Mouse (Mus musculus) forebrain, embryonic 15.5 days (tissue): ENCODE measurements at regions not wholly inside any gene's neighbourhood (a gene's known extent, or its start where the extent isn't known, plus 50 kb on each side); places are given as distances from the start of the nearest gene placed in this dataset.

Experiments used
- ATAC-seq: fragments of 200-750 bp; cut with Nextera tagmentation; replicated peaks from 2 replicates; pipeline ENCODE4 v1.8.0; 2017; ENCODE audit warnings: mild to moderate bottlenecking, moderate TSS enrichment, moderate library complexity
- H3K27ac ChIP-seq: fragments of 300-500 bp; sonication (generic); replicated peaks from 2 replicates; pipeline ENCODE4 v1.5.1; 2015; ENCODE audit warnings: mild to moderate bottlenecking, inconsistent platforms
- H3K27me3 ChIP-seq: fragments of 300-500 bp; sonication (generic); 2 replicates; pipeline ENCODE4 v1.6.1; 2015; ENCODE audit warnings: inconsistent platforms
- H3K36me3 ChIP-seq: fragments of 300-500 bp; sonication (generic); 2 replicates; pipeline ENCODE4 v1.6.1; 2015; ENCODE audit warnings: mild to moderate bottlenecking, inconsistent platforms
- H3K4me1 ChIP-seq: fragments of 300-500 bp; sonication (generic); 2 replicates; pipeline ENCODE4 v1.6.1; 2015; ENCODE audit warnings: inconsistent platforms
- H3K4me2 ChIP-seq: fragments of 300-500 bp; sonication (generic); replicated peaks from 2 replicates; pipeline ENCODE4 v1.6.1; 2015; ENCODE audit warnings: mild to moderate bottlenecking, inconsistent platforms
- H3K4me3 ChIP-seq: fragments of 300-500 bp; sonication (generic); 2 replicates; pipeline ENCODE4 v1.5.1; 2015; ENCODE audit warnings: mild to moderate bottlenecking, inconsistent platforms
- H3K9ac ChIP-seq: fragments of 300-500 bp; sonication (generic); replicated peaks from 2 replicates; pipeline ENCODE4 v1.6.1; 2015; ENCODE audit warnings: mild to moderate bottlenecking, inconsistent platforms
- H3K9me3 ChIP-seq: fragments of 300-500 bp; sonication (generic); 2 replicates; pipeline ENCODE4 v1.6.1; 2016; ENCODE audit warnings: inconsistent platforms
- WGBS: fragments of 180-500 bp; shearing (Covaris S2); methylation state at CpG from one replicate; pipeline ENCODE4 v1.1.7; 2015; ENCODE audit warnings: mixed read lengths; 5-methylcytosine and 5-hydroxymethylcytosine counted together

- Histone ChIP-seq H3K9me3 (no peaks in the 10 kb centered on the region), H3K4me1 (no peaks in the 10 kb centered on the region), H3K9ac (no peak overlapping the region), H3K36me3 (no peaks in the 10 kb centered on the region), H3K27ac (no peak overlapping the region), H3K4me2 (no peak overlapping the region), H3K27me3 (no peaks in the 10 kb centered on the region), H3K4me3 (no peak overlapping the region)
- no peak for ATAC-seq
Observed at GRCm38 (mm10) chr2:117597573-117597972, 254.8 kb upstream of the Rasgrp1 start.

- Histone ChIP-seq H3K27ac (no peak overlapping the region), H3K36me3 (no peaks in the 10 kb centered on the region), H3K4me3 (no peak overlapping the region), H3K4me1 (no peaks in the 10 kb centered on the region), H3K4me2 (no peak overlapping the region), H3K9ac (no peak overlapping the region), H3K9me3 (no peaks in the 10 kb centered on the region), H3K27me3 (no peaks in the 10 kb centered on the region)
- no peak for ATAC-seq
- WGBS = 40% methylated on average over 1 of the region's 1 CpGs
Observed at GRCm38 (mm10) chr2:117614772-117615171, 272.0 kb upstream of the Rasgrp1 start.

- Histone ChIP-seq H3K4me2 (no peak overlapping the region), H3K4me3 (no peak overlapping the region), H3K4me1 (no peaks in the 10 kb centered on the region), H3K9ac (no peak overlapping the region), H3K27me3 (no peaks in the 10 kb centered on the region), H3K36me3 (no peaks in the 10 kb centered on the region), H3K27ac (no peak overlapping the region), H3K9me3 (no peaks in the 10 kb centered on the region)
- WGBS = 87% methylated on average over 3 of the region's 3 CpGs
- no peak for ATAC-seq
Observed at GRCm38 (mm10) chr2:117618063-117618462, 275.3 kb upstream of the Rasgrp1 start.

GRCm38 (mm10) chr2:117623955-117624354, 281.2 kb upstream of the Rasgrp1 start:
- no peak overlapping the region for H3K9ac ChIP-seq
- ATAC-seq = no peak
- H3K27ac ChIP-seq = no peak overlapping the region
- H3K27me3 ChIP-seq = no peaks in the 10 kb centered on the region
- no peaks in the 10 kb centered on the region for H3K9me3 ChIP-seq
- H3K4me2 ChIP-seq = no peak overlapping the region
- no peak overlapping the region for H3K4me3 ChIP-seq
- no peaks in the 10 kb centered on the region for H3K4me1 ChIP-seq
- H3K36me3 ChIP-seq = no peaks in the 10 kb centered on the region
- WGBS = 49% methylated on average over 3 of the region's 3 CpGs

GRCm38 (mm10) chr2:117634906-117635305, 292.1 kb upstream of the Rasgrp1 start:
- ATAC-seq = no peak
- H3K4me2 ChIP-seq = no peak overlapping the region
- WGBS = 67% methylated on average over 4 of the region's 4 CpGs

GRCm38 (mm10) chr2:117637397-117637796, 294.6 kb upstream of the Rasgrp1 start:
- no peak overlapping the region for H3K4me2 ChIP-seq
- no peaks in the 10 kb centered on the region for H3K9me3 ChIP-seq
- no peak for ATAC-seq
- no peak overlapping the region for H3K27ac ChIP-seq
- 47% methylated on average over 2 of the region's 2 CpGs for WGBS
- no peaks in the 10 kb centered on the region for H3K4me1 ChIP-seq
- no peak overlapping the region for H3K9ac ChIP-seq
- no peaks in the 10 kb centered on the region for H3K27me3 ChIP-seq
- H3K36me3 ChIP-seq = no peaks in the 10 kb centered on the region
- no peak overlapping the region for H3K4me3 ChIP-seq

More at GRCm38 (mm10) chr2:117634906-117635305, 292.1 kb upstream of the Rasgrp1 start:
- no peaks in the 10 kb centered on the region for H3K27me3 ChIP-seq
- H3K4me3 ChIP-seq = no peak overlapping the region
- H3K9me3 ChIP-seq = no peaks in the 10 kb centered on the region
- no peaks in the 10 kb centered on the region for H3K4me1 ChIP-seq
- no peak overlapping the region for H3K27ac ChIP-seq
- H3K36me3 ChIP-seq = no peaks in the 10 kb centered on the region
- H3K9ac ChIP-seq = no peak overlapping the region

GRCm38 (mm10) chr2:117652101-117652500, 309.3 kb upstream of the Rasgrp1 start:
- H3K4me3 ChIP-seq = no peak overlapping the region
- no peaks in the 10 kb centered on the region for H3K36me3 ChIP-seq
- H3K27ac ChIP-seq = no peak overlapping the region
- no peaks in the 10 kb centered on the region for H3K27me3 ChIP-seq
- H3K4me1 ChIP-seq = no peaks in the 10 kb centered on the region
- no peak overlapping the region for H3K4me2 ChIP-seq
- no peak for ATAC-seq
- H3K9ac ChIP-seq = no peak overlapping the region
- no peaks in the 10 kb centered on the region for H3K9me3 ChIP-seq

- Histone ChIP-seq H3K27me3 (no peaks in the 10 kb centered on the region), H3K4me2 (no peak overlapping the region), H3K36me3 (no peaks in the 10 kb centered on the region), H3K4me3 (no peak overlapping the region), H3K9me3 (no peaks in the 10 kb centered on the region), H3K27ac (no peak overlapping the region), H3K9ac (no peak overlapping the region), H3K4me1 (no peaks in the 10 kb centered on the region)
- no peak for ATAC-seq
- 48% methylated on average over 2 of the region's 2 CpGs for WGBS
Observed at GRCm38 (mm10) chr2:117652647-117653046, 309.8 kb upstream of the Rasgrp1 start.

GRCm38 (mm10) chr2:117656546-117657175, 313.9 kb upstream of the Rasgrp1 start:
- H3K9me3 ChIP-seq = no peaks in the 10 kb centered on the region
- 80% methylated on average over 2 of the region's 2 CpGs for WGBS
- H3K36me3 ChIP-seq = no peaks in the 10 kb centered on the region
- H3K4me3 ChIP-seq = no peak overlapping the region
- ATAC-seq = no peak
- H3K27me3 ChIP-seq = no peaks in the 10 kb centered on the region
- no peak overlapping the region for H3K9ac ChIP-seq
- no peak overlapping the region for H3K4me2 ChIP-seq
- H3K4me1 ChIP-seq = no peaks in the 10 kb centered on the region
- H3K27ac ChIP-seq = no peak overlapping the region

- Histone ChIP-seq H3K9ac (no peak overlapping the region), H3K4me3 (no peak overlapping the region), H3K27ac (no peak overlapping the region), H3K9me3 (no peaks in the 10 kb centered on the region), H3K36me3 (no peaks in the 10 kb centered on the region), H3K4me1 (no peaks in the 10 kb centered on the region), H3K4me2 (no peak overlapping the region), H3K27me3 (no peaks in the 10 kb centered on the region)
- no peak for ATAC-seq
- 91% methylated on average over 3 of the region's 3 CpGs for WGBS
Observed at GRCm38 (mm10) chr2:117660217-117660924, 317.6 kb upstream of the Rasgrp1 start.

- Histone ChIP-seq H3K4me2 (no peak overlapping the region), H3K9me3 (no peaks in the 10 kb centered on the region), H3K27me3 (no peaks in the 10 kb centered on the region), H3K4me1 (no peaks in the 10 kb centered on the region), H3K36me3 (no peaks in the 10 kb centered on the region), H3K27ac (no peak overlapping the region), H3K4me3 (no peak overlapping the region), H3K9ac (no peak overlapping the region)
- ATAC-seq = no peak
Observed at GRCm38 (mm10) chr2:117662653-117663052, 319.9 kb upstream of the Rasgrp1 start.

- Histone ChIP-seq H3K4me2 (no peak overlapping the region), H3K4me1 (no peaks in the 10 kb centered on the region), H3K27me3 (no peaks in the 10 kb centered on the region), H3K27ac (no peak overlapping the region), H3K9me3 (no peaks in the 10 kb centered on the region), H3K9ac (no peak overlapping the region), H3K36me3 (no peaks in the 10 kb centered on the region), H3K4me3 (no peak overlapping the region)
- ATAC-seq = no peak
- WGBS = 78% methylated on average over 3 of the region's 3 CpGs
Observed at GRCm38 (mm10) chr2:117666528-117666927, 323.7 kb upstream of the Rasgrp1 start.

- Histone ChIP-seq H3K36me3 (no peaks in the 10 kb centered on the region), H3K27ac (no peak overlapping the region), H3K9me3 (no peaks in the 10 kb centered on the region), H3K27me3 (no peaks in the 10 kb centered on the region), H3K9ac (no peak overlapping the region), H3K4me2 (no peak overlapping the region), H3K4me3 (no peak overlapping the region), H3K4me1 (no peaks in the 10 kb centered on the region)
- ATAC-seq = no peak
Observed at GRCm38 (mm10) chr2:117668137-117668536, 325.3 kb upstream of the Rasgrp1 start.
